Mouse (Mus musculus): ENCODE results near the gene Cdk4.

DNA sequence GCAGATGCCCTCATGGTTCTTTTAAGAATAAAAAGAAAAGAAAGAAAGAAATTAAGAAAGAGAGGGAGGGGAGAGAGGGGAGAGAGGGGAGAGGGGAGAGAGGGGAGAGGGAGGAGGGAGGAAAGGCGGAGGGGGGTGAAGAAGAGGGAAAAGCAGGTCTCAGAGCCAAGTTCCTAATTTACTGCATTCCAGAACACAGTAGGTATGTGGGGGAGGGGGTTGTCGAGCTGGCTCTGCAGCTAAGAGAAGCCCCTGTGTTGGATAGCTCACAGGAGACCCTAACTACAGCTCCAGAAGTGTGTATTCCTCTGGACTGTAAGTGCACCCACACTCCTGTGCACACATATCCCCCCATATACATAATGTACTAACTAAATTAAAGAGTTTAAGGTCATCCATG is 46.3 kb upstream of the Cdk4 start:
- TF ChIP-seq CTCF (IDR thresholded peaks at IDR 0.05; ENCODE audit: low read depth) (no peak), EP300 (IDR thresholded peaks at IDR 0.05; ENCODE audit: low read depth) (no peak)

Data from liver, postnatal 0 days (tissue).